Mouse (Mus musculus) ES-E14 (cell line): ENCODE measurements around the gene Sdsl. TPM values are rescaled to one million over a fixed set of nuclear protein-coding genes. Genes with fewer than 3 reads are reported as not detected.

Source experiments
- DNase-seq: peaks from one replicate; pipeline ENCODE4 v3.0.0-alpha.2; 2013; ENCODE audit warnings: low read depth, low spot score
- H3K27ac ChIP-seq: 2 replicates; pipeline ENCODE4 v1.5.1; 2012; ENCODE audit warnings: low read depth, mild to moderate bottlenecking, low read length, moderate library complexity, mixed read lengths; ENCODE audit not compliant: poor library complexity, insufficient read depth, severe bottlenecking
- H3K36me3 ChIP-seq: 2 replicates; pipeline ENCODE4 v1.6.1; 2012; ENCODE audit warnings: mild to moderate bottlenecking, low read length, moderate library complexity, mixed read lengths; ENCODE audit not compliant: control insufficient read depth, poor library complexity, insufficient read depth, severe bottlenecking
- H3K4me1 ChIP-seq, 2 experiments: fragments of 150-350 bp in 1 of 2; sonication (generic) in 1 of 2; 2 replicates each; pipeline ENCODE4 v1.6.1; 2012; ENCODE audit warnings: low read length in 2 of 2, mild to moderate bottlenecking in 1 of 2, mixed read lengths in 1 of 2; ENCODE audit not compliant: control insufficient read depth in 2 of 2, insufficient read depth in 2 of 2, poor library complexity in 1 of 2
- H3K4me3 ChIP-seq, 2 experiments: fragments of 150-350 bp in 1 of 2; sonication (generic) in 1 of 2; 2 replicates each; pipeline ENCODE4 v1.5.1; 2012; ENCODE audit warnings: low read length in 2 of 2, low read depth in 1 of 2, mild to moderate bottlenecking in 1 of 2, mixed read lengths in 1 of 2; ENCODE audit not compliant: insufficient read depth in 1 of 2, poor library complexity in 1 of 2, severe bottlenecking in 1 of 2
- H3K9ac ChIP-seq: 2 replicates; pipeline ENCODE4 v1.6.1; 2012; ENCODE audit warnings: low read depth, mild to moderate bottlenecking, low read length, mixed read lengths; ENCODE audit not compliant: poor library complexity, insufficient read depth, severe bottlenecking
- H3K9me3 ChIP-seq: fragments of 150-350 bp; sonication (generic); 2 replicates; pipeline ENCODE4 v1.6.1; 2012; ENCODE audit warnings: low read depth, mild to moderate bottlenecking, low read length; ENCODE audit not compliant: control insufficient read depth, insufficient read depth
- CHD2 ChIP-seq: IDR thresholded peaks from 2 replicates; pipeline ENCODE4 v1.6.1; 2014; ENCODE audit warnings: mild to moderate bottlenecking, low read depth, low read length, inconsistent platforms
- HCFC1 ChIP-seq: IDR thresholded peaks from 2 replicates; pipeline ENCODE4 v1.6.1; 2012; ENCODE audit warnings: low read length, inconsistent platforms, borderline replicate concordance; ENCODE audit not compliant: insufficient read depth
- MAFK ChIP-seq: IDR thresholded peaks from 2 replicates; pipeline ENCODE4 v1.6.1; 2014; ENCODE audit warnings: mild to moderate bottlenecking, low read depth, low read length, inconsistent platforms; ENCODE audit not compliant: insufficient read depth
- ZC3H11A ChIP-seq: IDR thresholded peaks from 2 replicates; pipeline ENCODE4 v1.6.1; 2012; ENCODE audit warnings: low read depth, mild to moderate bottlenecking, inconsistent platforms, low read length, borderline replicate concordance
- ZNF384 ChIP-seq: IDR thresholded peaks from 2 replicates; pipeline ENCODE4 v1.6.1; 2012; ENCODE audit warnings: low read depth, low read length, inconsistent platforms
- in situ Hi-C, 2 experiments: fragments of 600-800 bp; cut with MboI; formaldehyde crosslinking; loops; one replicate each; pipeline ENCODE4 v1.15.1; 2025; ENCODE audit warnings: low sequenced_read_pairs in 2 of 2, inconsistent platforms in 1 of 2; ENCODE audit not compliant: unreplicated experiment in 2 of 2
- total RNA-seq: library from RNA; depleted of rRNA; stranded (reverse); fragments of 300-350 nt; gene quantifications from 2 replicates; pipeline ENCODE4 v1.2.3, GENCODE M21; 2012

Gene Sdsl
- total RNA-seq, 1 experiment = 0.67 TPM

GRCm38 (mm10) chr5:120481205-120481604 lies 8.6 kb upstream of the Sdsl start:
- in situ Hi-C loops = no loop called here
- peaks cover 0 to 4% of the 10 kb centered on the region in 2 experiments; a peak in 1 of 4 replicates for H3K4me1 ChIP-seq
- no peak overlapping the region for H3K27ac ChIP-seq
- TF ChIP-seq ZC3H11A (no peak), MAFK (peak; percentile 62)
- no peak overlapping the region for H3K4me3 ChIP-seq
- H3K9ac ChIP-seq = no peak overlapping the region
- H3K36me3 ChIP-seq = peaks cover 15% of the 10 kb centered on the region
- DNase-seq = no peak
- H3K9me3 ChIP-seq = no peaks in the 10 kb centered on the region

GRCm38 (mm10) chr5:120479538-120479937 lies 6.9 kb upstream of the Sdsl start:
- H3K4me1 ChIP-seq = peaks cover under 1 to 4% of the 10 kb centered on the region in 2 experiments; a peak in 2 of 4 replicates
- H3K9ac ChIP-seq = no peak overlapping the region
- H3K27ac ChIP-seq = no peak overlapping the region
- TF ChIP-seq ZNF384 = no peak
- TF ChIP-seq CHD2 = no peak
- no peak for TF ChIP-seq HCFC1
- TF ChIP-seq ZC3H11A = no peak
- TF ChIP-seq MAFK = no peak
- no peak overlapping the region for H3K4me3 ChIP-seq
- 0 out of 2 replicates have a peak, but pooled peaks cover 3% of the 10 kb centered on the region for H3K36me3 ChIP-seq
- in situ Hi-C loops = no loop called here
- DNase-seq = no peak
- H3K9me3 ChIP-seq = no peaks in the 10 kb centered on the region

- Histone ChIP-seq H3K36me3 (no peaks in the 10 kb centered on the region), H3K9ac (no peak overlapping the region), H3K4me1 (peaks cover 2% of the 10 kb centered on the region in 2 experiments; a peak in 2 of 4 replicates), H3K4me3 (no peak overlapping the region), H3K27ac (no peak overlapping the region), H3K9me3 (no peaks in the 10 kb centered on the region)
- in situ Hi-C loops = no loop called here
- no peak for TF ChIP-seq ZC3H11A
- peak; percentile 97 for TF ChIP-seq MAFK
- DNase-seq = no peak
These were observed 5.4 kb upstream of the Sdsl start for GRCm38 (mm10) chr5:120477993-120478392.

- Histone ChIP-seq H3K9ac (no peak within 1 kb of the TSS), H3K4me1 (peaks cover 2% of the 10 kb centered on the region in 2 experiments; a peak in 2 of 4 replicates), H3K4me3 (no peak within 1 kb of the TSS), H3K27ac (no peak within 1 kb of the TSS), H3K9me3 (no peaks in the 10 kb centered on the region), H3K36me3 (no peaks in the 10 kb centered on the region)
- DNase-seq = no peak
- in situ Hi-C loops = no loop called here
- TF ChIP-seq CHD2 (no peak), MAFK (no peak), ZNF384 (no peak), ZC3H11A (no peak), HCFC1 (no peak)
These were observed 3.7 kb upstream of the Sdsl start, which contains the start of gene Sds for GRCm38 (mm10) chr5:120476296-120476695. TSS of gene Sds (plus strand) at chr5:120476526.

- H3K9me3 ChIP-seq = no peaks in the 10 kb centered on the region
- no peak overlapping the region for H3K27ac ChIP-seq
- no peak for DNase-seq
- in situ Hi-C loops = no loop called here
- H3K9ac ChIP-seq = no peak overlapping the region
- H3K36me3 ChIP-seq = no peaks in the 10 kb centered on the region
- H3K4me1 ChIP-seq = peaks cover 2% of the 10 kb centered on the region in 2 experiments; a peak in 2 of 4 replicates
- TF ChIP-seq HCFC1 (no peak), ZNF384 (no peak), CHD2 (no peak), MAFK (no peak), ZC3H11A (no peak)
- H3K4me3 ChIP-seq = no peak overlapping the region
These were observed 3.3 kb upstream of the Sdsl start for GRCm38 (mm10) chr5:120475861-120476260.
